Mouse (Mus musculus) hindbrain, embryonic 13.5 days (tissue): ENCODE results near the gene Mmp21. TPM values are rescaled to one million over a fixed set of nuclear protein-coding genes. Genes with fewer than 3 reads are reported as not detected.

Experiments
- ATAC-seq: fragments of 200-750 bp; cut with Nextera tagmentation; 2 replicates; pipeline ENCODE4 v1.8.0; 2017; ENCODE audit warnings: moderate TSS enrichment; ENCODE audit not compliant: low FRiP score
- H3K27ac ChIP-seq: fragments of 300-500 bp; sonication (generic); 2 replicates; pipeline ENCODE4 v1.5.1; 2015; ENCODE audit warnings: inconsistent platforms, mild to moderate bottlenecking, moderate library complexity
- H3K27me3 ChIP-seq: fragments of 300-500 bp; sonication (generic); 2 replicates; pipeline ENCODE4 v1.6.1; 2015; ENCODE audit warnings: mild to moderate bottlenecking, inconsistent platforms
- H3K36me3 ChIP-seq: fragments of 300-500 bp; sonication (generic); 2 replicates; pipeline ENCODE4 v1.6.1; 2015; ENCODE audit warnings: mild to moderate bottlenecking, inconsistent platforms
- H3K4me1 ChIP-seq: fragments of 300-500 bp; sonication (generic); replicated peaks from 2 replicates; pipeline ENCODE4 v1.6.1; 2015; ENCODE audit warnings: inconsistent platforms
- H3K4me2 ChIP-seq: fragments of 300-500 bp; sonication (generic); 2 replicates; pipeline ENCODE4 v1.6.1; 2015; ENCODE audit warnings: inconsistent platforms, mild to moderate bottlenecking, moderate library complexity
- H3K4me3 ChIP-seq: fragments of 300-500 bp; sonication (generic); 2 replicates; pipeline ENCODE4 v1.5.1; 2015; ENCODE audit warnings: mild to moderate bottlenecking, inconsistent platforms
- H3K9ac ChIP-seq: fragments of 300-500 bp; sonication (generic); 2 replicates; pipeline ENCODE4 v1.6.1; 2015; ENCODE audit warnings: mild to moderate bottlenecking, inconsistent platforms
- H3K9me3 ChIP-seq: fragments of 300-500 bp; sonication (generic); 2 replicates; pipeline ENCODE4 v1.6.1; 2016; ENCODE audit warnings: inconsistent platforms
- WGBS: fragments of 180-500 bp; shearing (Covaris S2); methylation state at CpG from one replicate; pipeline ENCODE4 v1.1.7; 2015; 5-methylcytosine and 5-hydroxymethylcytosine counted together
- polyA plus RNA-seq: library from polyadenylated mRNA; unstranded; fragments of >200 nt; fragmentation: Nextera tagmentation; extraction: Ambion mirVana; gene quantifications from 2 replicates; pipeline ENCODE4 v1.2.1, GENCODE M21; 2015

Gene Mmp21
- polyA plus RNA-seq, 1 experiment from 2014 or later: not detected

- Histone ChIP-seq H3K9me3 (no peaks in the 10 kb centered on the region), H3K27ac (no peak overlapping the region), H3K36me3 (peaks cover 35% of the 10 kb centered on the region), H3K4me1 (peaks cover 15% of the 10 kb centered on the region), H3K4me3 (peak overlapping the region; percentile 76), H3K9ac (peak overlapping the region; percentile 92; the same call in 1 of the 2 replicates), H3K4me2 (peak overlapping the region; percentile 92), H3K27me3 (no peaks in the 10 kb centered on the region)
- ATAC-seq: no peak
- WGBS: 91% methylated on average over 13 of the region's 13 CpGs
Measured at GRCm38 (mm10) chr7:133638821-133639220, 41.0 kb downstream of the Mmp21 start.

- Histone ChIP-seq H3K9ac (peak overlapping the region; percentile 92), H3K36me3 (peaks cover 30% of the 10 kb centered on the region), H3K4me2 (peak overlapping the region; percentile 92), H3K4me1 (peaks cover 15% of the 10 kb centered on the region), H3K27ac (no peak overlapping the region), H3K4me3 (peak overlapping the region; percentile 76), H3K27me3 (no peaks in the 10 kb centered on the region), H3K9me3 (no peaks in the 10 kb centered on the region)
- ATAC-seq: no peak
- 14% methylated on average over 13 of the region's 13 CpGs for WGBS
Measured at GRCm38 (mm10) chr7:133638306-133638705, 41.6 kb downstream of the Mmp21 start.

GRCm38 (mm10) chr7:133637361-133638305 lies 42.2 kb downstream of the Mmp21 start, which contains the start of gene Edrf1:
TSS of gene Edrf1 (plus strand) at chr7:133637543.
- ATAC-seq: peak; percentile 97
- H3K27me3 ChIP-seq: no peaks in the 10 kb centered on the region
- H3K9ac ChIP-seq: peak within 1 kb of the TSS; percentile 92
- H3K4me1 ChIP-seq: peaks cover 15% of the 10 kb centered on the region
- under 1% methylated on average over 81 of the region's 81 CpGs for WGBS
- peak within 1 kb of the TSS; percentile 94 for H3K27ac ChIP-seq
- peak within 1 kb of the TSS; percentile 76 for H3K4me3 ChIP-seq
- H3K9me3 ChIP-seq: no peaks in the 10 kb centered on the region
- H3K4me2 ChIP-seq: peak within 1 kb of the TSS; percentile 92
- peaks cover 23% of the 10 kb centered on the region for H3K36me3 ChIP-seq

GRCm38 (mm10) chr7:133636738-133637352 lies 43.0 kb downstream of the Mmp21 start:
- peak; percentile 50 for ATAC-seq
- Histone ChIP-seq H3K4me3 (peak overlapping the region; percentile 76), H3K4me1 (peaks cover 15% of the 10 kb centered on the region), H3K9me3 (no peaks in the 10 kb centered on the region), H3K36me3 (peaks cover 15% of the 10 kb centered on the region), H3K27me3 (no peaks in the 10 kb centered on the region), H3K9ac (peak overlapping the region; percentile 92), H3K27ac (peak overlapping the region; percentile 94), H3K4me2 (peak overlapping the region; percentile 65)
- WGBS: 2% methylated on average over 21 of the region's 21 CpGs

DNA sequence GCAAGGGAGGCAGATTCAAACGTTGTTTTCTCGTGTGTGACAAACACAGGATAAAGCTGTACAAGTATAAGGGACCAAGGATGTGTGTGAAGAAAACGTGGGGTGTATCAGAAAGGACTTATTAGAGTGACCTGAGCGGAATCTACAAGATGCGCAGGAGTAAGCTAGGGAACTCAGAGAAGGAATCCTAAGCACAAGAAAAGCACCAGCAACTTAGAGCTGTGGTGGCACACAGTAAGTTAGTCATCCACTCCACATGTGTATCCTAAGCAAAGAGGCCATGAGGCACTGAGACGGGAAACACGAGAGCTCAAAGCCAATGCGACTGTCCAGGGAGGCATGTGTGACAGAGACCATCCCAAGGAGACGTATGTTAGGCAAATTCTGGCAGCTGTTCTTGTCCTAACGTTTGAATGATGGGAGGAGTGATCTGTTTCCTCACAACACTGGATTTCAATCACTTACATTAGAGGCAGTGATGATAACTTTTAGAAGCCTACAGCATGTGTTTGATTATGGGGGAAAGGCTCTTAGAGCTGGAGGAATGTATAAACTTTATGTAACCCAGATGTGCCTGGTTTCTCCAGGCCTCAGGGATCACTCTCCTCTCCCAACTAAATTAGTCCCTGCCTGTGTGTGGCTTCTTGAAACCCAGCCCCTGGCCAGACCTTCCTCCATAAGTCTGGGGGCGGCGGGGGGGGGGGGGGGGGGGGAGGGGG lies 44.8 kb downstream of the Mmp21 start:
- Histone ChIP-seq H3K27me3 (no peaks in the 10 kb centered on the region), H3K4me2 (no peak overlapping the region), H3K9me3 (no peaks in the 10 kb centered on the region), H3K4me3 (no peak overlapping the region), H3K36me3 (peaks cover 3% of the 10 kb centered on the region; the same call in 1 of the 2 replicates), H3K9ac (0 out of 2 replicates have a peak overlapping the region, but pooled peaks have one; percentile 8), H3K27ac (no peak overlapping the region), H3K4me1 (peaks cover 13% of the 10 kb centered on the region)
- 61% methylated on average over 10 of the region's 12 CpGs for WGBS
- no peak for ATAC-seq

DNA sequence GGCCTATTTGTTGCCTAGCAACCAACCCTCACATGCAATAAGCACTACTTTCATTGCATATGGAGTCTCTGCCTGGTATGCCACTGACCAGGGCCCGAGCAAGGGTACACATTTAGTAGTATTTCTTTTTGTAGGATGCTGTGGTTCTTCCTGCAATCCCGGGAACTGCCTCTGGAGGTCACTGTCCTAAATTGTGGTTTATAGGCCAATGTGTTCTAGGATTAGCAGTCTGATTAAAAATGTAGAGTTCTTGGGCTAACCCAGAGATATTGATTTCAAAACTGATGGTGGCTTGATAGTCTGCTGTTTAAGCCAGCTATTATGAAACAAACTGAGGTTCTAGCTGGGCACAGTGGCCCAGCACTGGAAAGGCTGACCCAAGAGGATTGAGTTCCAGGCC lies 47.4 kb downstream of the Mmp21 start:
- no peak for ATAC-seq
- H3K9me3 ChIP-seq: no peaks in the 10 kb centered on the region
- no peak overlapping the region for H3K4me3 ChIP-seq
- no peak overlapping the region for H3K27ac ChIP-seq
- H3K36me3 ChIP-seq: no peaks in the 10 kb centered on the region
- H3K4me1 ChIP-seq: peaks cover 5% of the 10 kb centered on the region
- no peaks in the 10 kb centered on the region for H3K27me3 ChIP-seq
- no peak overlapping the region for H3K4me2 ChIP-seq
- 19% methylated on average over 2 of the region's 2 CpGs for WGBS
- H3K9ac ChIP-seq: no peak overlapping the region

GRCm38 (mm10) chr7:133630821-133631220 lies 49.0 kb downstream of the Mmp21 start:
- Histone ChIP-seq H3K4me3 (no peak overlapping the region), H3K36me3 (no peaks in the 10 kb centered on the region), H3K4me2 (no peak overlapping the region), H3K4me1 (peaks cover 9% of the 10 kb centered on the region), H3K27me3 (no peaks in the 10 kb centered on the region), H3K9ac (no peak overlapping the region), H3K9me3 (no peaks in the 10 kb centered on the region), H3K27ac (no peak overlapping the region)
- ATAC-seq: no peak
- WGBS: 88% methylated on average over 5 of the region's 5 CpGs

- Histone ChIP-seq H3K4me1 (peaks cover 9% of the 10 kb centered on the region), H3K9me3 (no peaks in the 10 kb centered on the region), H3K27ac (peak overlapping the region; percentile 66), H3K4me3 (no peak overlapping the region), H3K36me3 (no peaks in the 10 kb centered on the region), H3K4me2 (no peak overlapping the region), H3K27me3 (no peaks in the 10 kb centered on the region), H3K9ac (no peak overlapping the region)
- no peak for ATAC-seq
- WGBS: 23% methylated on average over 14 of the region's 14 CpGs
Measured at GRCm38 (mm10) chr7:133627184-133627936, 52.5 kb downstream of the Mmp21 start.

Other genes with a start within 250 kb of the Mmp21 start
- 0.23 TPM in 1 of 2 replicates, not detected in the other for gene Tex36, start 77.9 kb downstream of the Mmp21 start, polyA plus RNA-seq
- gene Edrf1, start 42.5 kb downstream of the Mmp21 start, polyA plus RNA-seq: 21.6 and 23.8 TPM in 2 replicates
- gene Bccip, start 29.3 kb upstream of the Mmp21 start, polyA plus RNA-seq: 104 and 107 TPM in 2 replicates
- 55.6 and 56.8 TPM in 2 replicates for gene Uros, start 30.0 kb upstream of the Mmp21 start, polyA plus RNA-seq
- gene Fank1, start 96.8 kb upstream of the Mmp21 start, polyA plus RNA-seq: 2.9 and 3.3 TPM in 2 replicates
- gene Dhx32, start 102.7 kb upstream of the Mmp21 start, polyA plus RNA-seq: 31.9 and 33.3 TPM in 2 replicates